Mouse (Mus musculus) adrenal gland, adult 18-20 months (tissue): ENCODE data around the gene Sept11. TPM values are rescaled to one million over a fixed set of nuclear protein-coding genes. Genes with fewer than 3 reads are reported as not detected.

Source experiments
- total RNA-seq, 2 experiments: library from RNA; stranded (reverse); gene quantifications; 1 replicate in 1 of 2; 2 replicates in 1 of 2; pipeline ENCODE4 v1.2.3; 2021

Sept11 gene
- total RNA-seq, 2 experiments from 2014 or later = 31.9 to 41.2 TPM

Other genes with a start within 250 kb of the Sept11 start
- under 1 TPM; 0.06 to 0.13 TPM for gene Sowahb, start 48.4 kb upstream of the Sept11 start, total RNA-seq
- 100 to 1,000 TPM; 211 to 262 TPM for gene Ccni, start 113.1 kb downstream of the Sept11 start, total RNA-seq
- under 1 TPM; 0.67 to 0.99 TPM for gene 2010109A12Rik, start 113.1 kb downstream of the Sept11 start, total RNA-seq
- 10 to 100 TPM; 38.6 to 40.0 TPM for gene Ccng2, start 173.8 kb downstream of the Sept11 start, total RNA-seq